Mouse (Mus musculus) limb, embryonic 10.5 days (tissue): ENCODE data around the gene Crls1. TPM values are rescaled to one million over a fixed set of nuclear protein-coding genes. Genes with fewer than 3 reads are reported as not detected.

ENCODE experiments used
- DNase-seq: peaks from one replicate; pipeline ENCODE4 v3.0.0-alpha.2; 2017; ENCODE audit warnings: low spot score
- H3K27ac ChIP-seq: fragments of 300-500 bp; sonication (generic); 2 replicates; pipeline ENCODE4 v1.5.1; 2016; ENCODE audit warnings: mild to moderate bottlenecking
- H3K27me3 ChIP-seq: fragments of 300-500 bp; sonication (generic); 2 replicates; pipeline ENCODE4 v1.6.1; 2016; ENCODE audit warnings: low read depth, mild to moderate bottlenecking; ENCODE audit not compliant: poor library complexity, severe bottlenecking
- H3K36me3 ChIP-seq: fragments of 300-500 bp; sonication (generic); 2 replicates; pipeline ENCODE4 v1.6.1; 2016; ENCODE audit warnings: mild to moderate bottlenecking, moderate library complexity
- H3K4me1 ChIP-seq: fragments of 300-500 bp; sonication (generic); 2 replicates; pipeline ENCODE4 v1.6.1; 2016
- H3K4me3 ChIP-seq: fragments of 300-500 bp; sonication (generic); 2 replicates; pipeline ENCODE4 v1.5.1; 2016; ENCODE audit warnings: mild to moderate bottlenecking, moderate library complexity
- H3K9me3 ChIP-seq: fragments of 300-500 bp; sonication (generic); replicated peaks from 2 replicates; pipeline ENCODE4 v1.6.1; 2016; ENCODE audit warnings: mild to moderate bottlenecking
- WGBS: fragments of 180-500 bp; shearing (Covaris S2); methylation state at CpG from one replicate; pipeline ENCODE4 v1.1.7; 2016; 5-methylcytosine and 5-hydroxymethylcytosine counted together
- polyA plus RNA-seq: library from polyadenylated mRNA; unstranded; fragments of >200 nt; fragmentation: Nextera tagmentation; extraction: Ambion mirVana; gene quantifications from 2 replicates; pipeline ENCODE4 v1.2.1, GENCODE M21; 2016

Crls1 gene
- polyA plus RNA-seq, 1 experiment from 2014 or later, result 17.0 TPM

GRCm38 (mm10) chr2:132869682-132870081, 23.2 kb downstream of the Crls1 start:
- H3K4me1 ChIP-seq, result no peaks in the 10 kb centered on the region
- no peaks in the 10 kb centered on the region for H3K9me3 ChIP-seq
- H3K27ac ChIP-seq, result no peak overlapping the region
- peaks cover 15% of the 10 kb centered on the region for H3K36me3 ChIP-seq
- DNase-seq, result no peak
- no peaks in the 10 kb centered on the region for H3K27me3 ChIP-seq
- WGBS, result 86% methylated on average over 5 of the region's 5 CpGs
- no peak overlapping the region for H3K4me3 ChIP-seq

- no peaks in the 10 kb centered on the region for H3K4me1 ChIP-seq
- H3K27ac ChIP-seq, result no peak overlapping the region
- WGBS, result 82% methylated on average over 4 of the region's 4 CpGs
- no peak for DNase-seq
- no peaks in the 10 kb centered on the region for H3K27me3 ChIP-seq
- peaks cover 11% of the 10 kb centered on the region for H3K36me3 ChIP-seq
- no peaks in the 10 kb centered on the region for H3K9me3 ChIP-seq
- H3K4me3 ChIP-seq, result no peak overlapping the region
These were observed 23.8 kb downstream of the Crls1 start for GRCm38 (mm10) chr2:132870286-132870685.

GRCm38 (mm10) chr2:132871663-132872062, 25.2 kb downstream of the Crls1 start:
- Histone ChIP-seq H3K27ac (no peak overlapping the region), H3K4me1 (no peaks in the 10 kb centered on the region), H3K36me3 (peaks cover 5% of the 10 kb centered on the region), H3K9me3 (no peaks in the 10 kb centered on the region), H3K4me3 (no peak overlapping the region), H3K27me3 (0 out of 2 replicates have a peak, but pooled peaks cover 5% of the 10 kb centered on the region)
- no peak for DNase-seq
- WGBS, result 70% methylated on average over 3 of the region's 3 CpGs

DNA sequence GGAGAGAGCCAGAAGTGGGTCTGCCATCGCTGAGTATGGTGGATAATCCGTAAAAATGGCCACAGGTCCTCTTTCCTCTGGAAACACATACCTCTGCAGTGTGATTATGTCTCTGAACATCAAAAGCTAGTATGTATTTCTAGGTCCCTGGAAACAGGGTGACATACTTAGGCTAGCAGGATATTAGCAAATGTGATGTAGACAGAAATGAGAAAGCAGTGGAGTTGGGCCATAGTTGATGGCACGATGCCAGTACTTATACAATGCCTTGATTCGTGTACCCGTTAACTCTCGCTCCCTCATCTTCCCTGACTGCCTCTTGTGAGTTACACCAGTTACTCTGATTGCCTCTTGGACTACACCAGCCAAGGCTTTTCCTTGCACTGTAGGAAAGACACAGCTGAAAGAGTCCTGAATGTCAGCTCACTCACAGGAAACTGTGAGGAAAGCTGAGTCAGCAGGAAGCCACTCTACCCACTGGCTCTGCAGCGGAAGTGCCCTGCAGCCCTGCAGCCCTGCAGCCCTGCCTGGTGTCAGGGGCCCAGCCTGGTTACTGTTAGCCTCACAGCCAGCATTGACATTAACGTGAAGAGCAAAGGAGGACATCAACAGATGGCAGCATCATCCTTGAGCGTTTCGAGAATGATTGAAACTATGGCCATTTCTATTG, 27.3 kb downstream of the Crls1 start:
- no peaks in the 10 kb centered on the region for H3K9me3 ChIP-seq
- WGBS, result 92% methylated on average over 10 of the region's 10 CpGs
- no peak for DNase-seq
- peaks cover 26% of the 10 kb centered on the region for H3K27me3 ChIP-seq
- no peak overlapping the region for H3K27ac ChIP-seq
- no peak overlapping the region for H3K4me3 ChIP-seq
- peaks cover under 1% of the 10 kb centered on the region; the same call in 1 of the 2 replicates for H3K4me1 ChIP-seq
- no peaks in the 10 kb centered on the region for H3K36me3 ChIP-seq

DNA sequence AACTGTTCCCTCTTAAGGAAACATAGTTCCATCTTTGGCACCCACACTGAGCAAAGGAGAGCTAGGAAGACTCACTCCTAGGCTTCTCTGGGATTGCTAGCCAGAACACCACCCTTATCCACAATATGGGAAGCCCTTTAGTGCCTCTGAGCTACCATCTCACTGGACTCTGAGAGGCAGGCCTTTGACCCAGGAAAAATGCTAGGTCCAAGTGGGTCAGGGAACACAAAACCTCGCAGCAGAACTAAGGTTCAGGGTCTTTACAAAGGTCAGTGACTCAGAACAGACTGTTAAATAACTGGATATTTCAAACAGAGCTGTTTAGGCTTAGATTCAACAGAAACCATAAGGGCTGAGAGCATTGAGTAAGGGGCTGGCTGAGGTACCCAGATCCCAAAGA, 30.5 kb downstream of the Crls1 start:
- Histone ChIP-seq H3K4me3 (no peak overlapping the region), H3K27ac (no peak overlapping the region), H3K4me1 (peaks cover 29% of the 10 kb centered on the region), H3K27me3 (peaks cover 57% of the 10 kb centered on the region), H3K36me3 (no peaks in the 10 kb centered on the region), H3K9me3 (no peaks in the 10 kb centered on the region)
- DNase-seq, result no peak
- 87% methylated on average over 1 of the region's 1 CpGs for WGBS

DNA sequence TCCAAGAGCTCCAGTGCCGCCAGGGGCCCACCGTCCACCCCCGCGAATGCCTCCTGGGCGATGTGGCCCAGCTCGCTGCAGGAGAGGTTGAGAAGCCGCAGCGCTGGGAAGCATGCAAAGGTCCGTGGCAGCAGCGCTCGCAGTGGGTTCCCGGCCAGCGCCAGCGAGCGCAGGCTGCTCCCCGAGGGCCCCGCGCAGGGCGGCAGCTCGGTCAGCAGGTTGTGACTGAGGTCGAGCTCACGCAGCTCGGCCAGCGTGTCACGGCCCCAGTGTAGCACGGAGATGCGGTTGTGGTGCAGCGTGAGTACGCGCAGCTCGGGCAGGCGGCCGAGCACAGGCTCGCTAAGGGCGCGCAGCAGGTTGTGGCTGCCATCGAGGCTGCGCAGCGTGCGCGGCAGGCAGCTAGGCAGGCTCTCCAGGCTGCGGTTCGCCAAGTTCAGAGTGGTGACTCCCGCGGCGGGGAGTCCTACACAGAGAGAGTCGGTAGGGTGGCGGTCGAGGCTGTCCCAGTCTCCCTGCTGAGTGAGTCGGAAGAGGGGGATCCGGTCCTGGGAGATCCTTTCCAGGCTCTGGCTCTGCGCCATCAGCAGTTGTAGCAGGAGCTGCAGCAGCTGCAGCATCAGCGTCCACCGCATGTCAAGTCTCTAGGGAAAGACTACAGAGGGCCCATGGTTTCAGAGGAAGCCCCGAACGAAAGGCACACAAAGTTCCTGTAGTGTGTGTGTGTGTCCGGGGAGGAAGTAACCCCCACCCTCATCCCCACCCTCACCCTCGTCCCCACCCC, 33.0 kb downstream of the Crls1 start:
- Histone ChIP-seq H3K27me3 (peaks cover 58% of the 10 kb centered on the region), H3K4me3 (peak overlapping the region; percentile 64), H3K4me1 (peaks cover 29% of the 10 kb centered on the region), H3K9me3 (no peaks in the 10 kb centered on the region), H3K36me3 (no peaks in the 10 kb centered on the region), H3K27ac (peak overlapping the region; percentile 62)
- under 1% methylated on average over 58 of the region's 58 CpGs for WGBS
- peak; percentile 67 for DNase-seq

- peaks cover 58% of the 10 kb centered on the region for H3K27me3 ChIP-seq
- peak; percentile 40 for DNase-seq
- H3K36me3 ChIP-seq, result no peaks in the 10 kb centered on the region
- peak within 1 kb of the TSS; percentile 42; the same call in 1 of the 2 replicates for H3K27ac ChIP-seq
- no peaks in the 10 kb centered on the region for H3K9me3 ChIP-seq
- WGBS, result 4% methylated on average over 12 of the region's 12 CpGs
- H3K4me3 ChIP-seq, result peak within 1 kb of the TSS; percentile 64
- H3K4me1 ChIP-seq, result peaks cover 29% of the 10 kb centered on the region
These were observed 34.6 kb downstream of the Crls1 start, which contains the start of gene Lrrn4 for GRCm38 (mm10) chr2:132880844-132881645. Gene Lrrn4, minus strand, starts transcription at chr2:132880891.

DNA sequence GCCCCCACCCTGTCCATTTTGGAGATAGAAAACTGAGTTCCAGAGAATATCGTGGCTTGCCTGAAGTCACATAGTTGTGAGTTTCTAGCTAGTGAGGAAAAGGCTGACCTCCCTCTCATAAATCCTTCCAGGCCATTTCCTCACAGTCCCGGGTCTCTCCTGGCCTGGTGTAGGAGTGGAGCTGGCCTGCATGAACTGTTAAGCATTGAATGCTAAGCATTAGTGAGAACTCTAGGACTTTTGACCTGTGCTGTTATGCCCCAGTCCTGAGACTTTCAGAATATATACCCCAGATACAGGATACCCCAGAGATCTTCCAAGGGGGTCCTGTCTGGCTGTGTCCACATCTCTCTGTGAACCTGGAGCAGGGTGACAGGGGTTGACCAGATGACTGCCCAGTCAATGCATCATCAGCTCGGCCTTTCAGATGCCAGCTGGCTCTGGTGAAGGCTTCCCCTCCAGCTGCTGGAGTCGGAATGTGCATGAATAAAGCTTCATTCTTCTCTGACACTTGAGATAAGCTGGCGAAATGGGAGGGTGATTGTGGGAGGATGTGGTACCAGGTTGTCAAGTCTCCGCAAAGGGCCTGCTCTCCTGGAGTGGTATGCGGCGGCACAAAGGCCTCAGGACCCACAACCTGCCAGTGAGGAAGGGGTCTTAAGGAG, 38.0 kb downstream of the Crls1 start:
- Histone ChIP-seq H3K27ac (no peak overlapping the region), H3K36me3 (no peaks in the 10 kb centered on the region), H3K9me3 (no peaks in the 10 kb centered on the region), H3K27me3 (peaks cover 26% of the 10 kb centered on the region), H3K4me1 (peaks cover 23% of the 10 kb centered on the region), H3K4me3 (no peak overlapping the region)
- WGBS, result 69% methylated on average over 8 of the region's 8 CpGs
- no peak for DNase-seq

GRCm38 (mm10) chr2:132885312-132885711, 38.8 kb downstream of the Crls1 start:
- Histone ChIP-seq H3K9me3 (no peaks in the 10 kb centered on the region), H3K36me3 (no peaks in the 10 kb centered on the region), H3K27me3 (peaks cover 17% of the 10 kb centered on the region), H3K27ac (no peak overlapping the region), H3K4me1 (peaks cover 14% of the 10 kb centered on the region), H3K4me3 (no peak overlapping the region)
- 93% methylated on average over 7 of the region's 7 CpGs for WGBS
- no peak for DNase-seq

GRCm38 (mm10) chr2:132893826-132894225, 47.4 kb downstream of the Crls1 start:
- Histone ChIP-seq H3K4me3 (no peak overlapping the region), H3K27ac (no peak overlapping the region), H3K9me3 (no peaks in the 10 kb centered on the region), H3K36me3 (no peaks in the 10 kb centered on the region), H3K27me3 (no peaks in the 10 kb centered on the region), H3K4me1 (no peaks in the 10 kb centered on the region)
- 94% methylated on average over 5 of the region's 5 CpGs for WGBS
- DNase-seq, result no peak

GRCm38 (mm10) chr2:132898211-132898610, 51.7 kb downstream of the Crls1 start:
- no peak for DNase-seq
- H3K4me1 ChIP-seq, result no peaks in the 10 kb centered on the region
- no peaks in the 10 kb centered on the region for H3K9me3 ChIP-seq
- no peaks in the 10 kb centered on the region for H3K27me3 ChIP-seq
- WGBS, result 73% methylated on average over 1 of the region's 1 CpGs
- no peak overlapping the region for H3K27ac ChIP-seq
- H3K36me3 ChIP-seq, result no peaks in the 10 kb centered on the region
- no peak overlapping the region for H3K4me3 ChIP-seq

DNA sequence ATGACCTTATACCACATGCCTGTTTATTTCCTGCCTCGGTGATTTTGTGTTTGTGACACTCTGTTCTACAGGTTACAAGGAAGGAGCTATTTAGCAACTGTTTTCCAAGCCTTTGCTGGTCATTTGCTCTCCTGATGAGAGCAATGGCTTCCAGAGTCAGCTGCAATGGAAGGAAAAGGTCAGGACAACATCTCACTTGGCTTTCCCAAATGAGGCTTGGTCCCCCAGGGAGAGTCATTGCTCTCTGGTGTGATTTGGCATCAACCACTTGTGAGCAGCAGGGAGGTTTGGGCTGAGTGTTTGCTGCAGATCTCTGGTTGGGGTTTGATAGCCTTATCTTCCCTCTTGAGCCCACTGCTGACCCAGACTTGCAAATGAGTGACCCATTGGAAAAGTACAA, 54.1 kb downstream of the Crls1 start:
- WGBS, result 91% methylated on average over 1 of the region's 1 CpGs
- DNase-seq, result no peak
- no peaks in the 10 kb centered on the region for H3K4me1 ChIP-seq
- no peaks in the 10 kb centered on the region for H3K36me3 ChIP-seq
- H3K27me3 ChIP-seq, result no peaks in the 10 kb centered on the region
- no peaks in the 10 kb centered on the region for H3K9me3 ChIP-seq
- no peak overlapping the region for H3K4me3 ChIP-seq
- H3K27ac ChIP-seq, result no peak overlapping the region
